Mouse (Mus musculus): ENCODE measurements around the gene Smyd5.
"Not testable (repeated sequence)": the region's sequence is repeated elsewhere in the genome, so short reads cannot be mapped to it uniquely, and the experiment has no call there.

The Smyd5 gene

DNA sequence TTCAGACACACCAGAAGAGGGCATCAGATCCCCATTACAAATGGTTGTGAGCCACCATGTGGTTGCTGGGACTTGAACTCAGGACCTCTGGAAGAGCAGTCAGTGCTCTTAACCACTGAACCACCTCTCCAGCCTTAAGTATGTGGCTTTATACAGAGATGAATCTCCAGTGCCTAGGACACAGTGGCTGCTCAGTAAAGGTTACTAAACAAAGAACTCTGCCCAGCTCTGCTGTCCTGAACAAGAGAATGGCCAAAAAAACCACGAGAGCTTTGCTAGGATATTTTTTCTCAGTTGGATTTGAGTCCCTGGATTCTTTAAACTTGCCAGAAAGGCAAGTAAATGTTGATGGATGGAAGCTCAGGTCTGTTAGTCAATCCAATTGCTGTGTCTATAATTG is 18.4 kb downstream of the Smyd5 start:
- DNase-seq = not testable (repeated sequence)

- DNase-seq = peak; percentile 99
These were observed 19.2 kb downstream of the Smyd5 start, which contains the start of gene Cct7 for GRCm38 (mm10) chr6:85450697-85451663. TSS of gene Cct7 (plus strand) at chr6:85451514.

DNA sequence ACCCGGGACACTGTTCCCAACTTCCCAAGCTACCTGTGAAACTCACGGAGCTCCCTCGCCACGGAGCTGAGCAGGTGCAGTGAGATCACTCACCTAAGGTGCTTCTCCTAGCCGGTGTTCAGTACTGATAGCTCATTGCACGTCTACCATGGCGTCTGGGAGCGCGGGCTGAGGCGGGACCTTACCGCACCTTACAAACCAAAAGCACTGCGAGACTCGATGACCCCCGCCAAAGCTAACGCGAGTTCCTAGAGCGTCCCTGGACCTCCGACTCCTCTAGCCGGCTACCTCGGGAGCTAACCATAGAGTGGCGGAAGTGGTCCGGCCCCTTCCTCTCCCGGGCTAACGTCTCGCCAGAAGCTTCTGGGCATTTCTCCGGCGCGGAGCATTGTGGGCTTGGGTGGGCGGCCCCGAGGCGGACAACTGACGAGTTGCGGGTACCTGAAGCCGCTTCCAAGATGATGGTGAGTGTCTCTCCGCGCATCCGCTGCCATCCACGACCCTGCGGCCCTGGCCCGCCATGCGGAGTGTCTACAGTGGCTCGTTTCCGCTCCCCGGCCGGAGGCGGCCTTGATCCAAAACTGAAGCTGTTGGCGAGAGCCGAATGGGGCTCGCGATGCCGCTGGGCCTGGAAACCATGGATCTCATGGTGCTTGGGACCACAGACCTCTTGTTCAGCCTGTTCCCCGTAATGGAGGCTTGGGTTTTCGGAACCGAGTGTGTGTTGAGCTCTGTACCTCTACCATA is 20.0 kb downstream of the Smyd5 start, which contains the start of gene Pradc1:
Gene Pradc1 (minus strand): TSS at position 307 of the 747 bp plus-strand sequence.
- peak; percentile 97 for DNase-seq

GRCm38 (mm10) chr6:85452411-85452665 is 20.5 kb downstream of the Smyd5 start:
- no peak for DNase-seq

GRCm38 (mm10) chr6:85452816-85453215 is 21.0 kb downstream of the Smyd5 start:
- DNase-seq = no peak

DNA sequence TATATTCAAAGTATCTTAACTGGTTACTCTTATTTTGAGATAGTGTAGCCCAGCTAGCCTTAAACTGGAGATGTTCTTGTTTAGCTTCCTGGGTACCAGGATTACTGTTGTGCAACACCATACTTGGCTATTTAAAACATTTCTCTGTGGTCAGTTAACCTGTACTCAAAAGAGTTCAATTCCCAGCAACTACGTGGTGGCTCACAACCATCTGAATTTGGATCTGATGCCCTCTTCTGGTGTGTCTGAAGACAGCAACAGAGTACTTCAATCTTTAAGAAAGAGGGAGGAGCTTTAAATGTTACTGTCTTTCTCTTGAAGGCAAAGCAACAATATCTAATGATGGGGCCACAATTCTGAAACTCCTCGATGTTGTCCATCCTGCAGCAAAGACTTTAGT is 27.8 kb downstream of the Smyd5 start:
- no peak for DNase-seq

GRCm38 (mm10) chr6:85465381-85465780 is 33.6 kb downstream of the Smyd5 start:
- DNase-seq = no peak

DNA sequence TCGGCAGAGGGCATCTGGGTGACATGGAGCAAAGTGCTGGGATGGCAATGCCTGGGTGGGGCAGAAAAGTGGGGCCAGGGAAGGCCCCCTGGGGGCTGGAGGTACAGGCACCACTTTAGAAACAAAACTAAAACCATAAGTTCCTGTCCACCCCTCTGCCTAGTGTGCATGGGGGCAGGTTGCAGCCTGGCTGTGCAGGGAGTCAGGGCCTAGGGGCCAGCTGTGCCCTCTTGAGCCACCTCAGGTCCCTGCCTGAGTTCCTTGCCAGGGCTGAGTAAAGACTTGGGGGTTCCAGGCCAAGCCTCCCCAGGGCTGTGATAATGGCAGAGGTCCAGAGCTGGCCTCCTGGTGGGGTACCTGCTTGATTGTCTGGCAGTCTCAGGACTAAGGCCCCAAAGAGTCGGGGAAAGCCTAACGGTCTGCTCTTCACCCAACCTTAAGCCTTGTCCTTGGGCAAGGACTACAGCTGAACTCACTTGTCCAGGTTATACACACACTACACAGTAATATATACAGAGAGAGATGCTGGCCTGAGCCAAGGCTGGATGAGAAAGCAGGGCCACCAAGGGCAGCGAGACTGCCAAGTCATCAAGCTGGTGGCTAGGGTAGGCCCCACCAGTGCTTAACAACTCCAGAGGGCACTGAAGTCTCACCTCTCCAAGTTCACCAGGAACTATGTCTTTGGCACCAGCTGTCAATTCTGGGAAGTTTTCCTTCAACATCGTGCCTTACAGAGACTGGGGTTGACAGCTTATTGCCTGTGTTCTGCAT is 38.1 kb downstream of the Smyd5 start:
- no peak for DNase-seq

GRCm38 (mm10) chr6:85471962-85472361 is 40.2 kb downstream of the Smyd5 start:
- DNase-seq = no peak

DNA sequence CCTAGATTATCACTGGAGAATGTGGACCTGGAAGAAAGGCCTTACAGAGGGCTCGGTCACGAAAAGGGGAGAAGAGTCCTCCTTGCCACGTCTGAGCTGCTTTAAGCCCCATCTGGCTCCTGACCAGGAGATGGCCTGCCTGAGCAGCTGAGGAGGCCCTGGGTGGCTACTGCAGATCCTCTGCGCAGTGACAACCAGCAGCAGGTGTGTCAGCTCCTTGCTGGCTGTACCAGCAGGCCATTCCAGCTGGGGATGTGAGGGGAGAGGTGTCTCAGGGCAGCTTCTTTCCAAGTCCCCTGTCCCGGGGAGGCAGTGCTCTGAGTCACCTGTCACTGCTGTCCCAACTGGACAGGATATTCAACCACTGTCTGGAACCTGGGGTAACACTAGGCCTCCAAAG is 40.8 kb downstream of the Smyd5 start:
- DNase-seq = no peak

DNA sequence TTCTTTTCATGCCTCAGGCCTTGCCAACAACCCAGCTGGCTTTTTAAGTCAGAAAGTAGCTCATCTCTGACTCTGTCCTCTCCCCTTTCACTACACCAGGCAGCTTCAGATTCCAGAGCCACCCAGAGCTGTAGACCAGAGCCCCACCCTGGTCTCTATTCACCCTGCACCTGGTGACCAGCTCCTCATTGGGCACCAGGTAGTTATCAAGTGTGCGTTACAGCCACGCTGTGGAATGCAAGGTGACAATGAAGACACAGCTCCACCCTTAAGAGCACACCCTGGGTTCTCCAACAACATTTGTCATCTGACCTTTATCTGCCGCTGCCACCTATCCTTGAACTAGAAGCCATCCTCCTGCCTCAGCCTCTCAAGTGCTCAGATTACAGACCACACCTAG is 43.8 kb downstream of the Smyd5 start:
- no peak for DNase-seq

DNA sequence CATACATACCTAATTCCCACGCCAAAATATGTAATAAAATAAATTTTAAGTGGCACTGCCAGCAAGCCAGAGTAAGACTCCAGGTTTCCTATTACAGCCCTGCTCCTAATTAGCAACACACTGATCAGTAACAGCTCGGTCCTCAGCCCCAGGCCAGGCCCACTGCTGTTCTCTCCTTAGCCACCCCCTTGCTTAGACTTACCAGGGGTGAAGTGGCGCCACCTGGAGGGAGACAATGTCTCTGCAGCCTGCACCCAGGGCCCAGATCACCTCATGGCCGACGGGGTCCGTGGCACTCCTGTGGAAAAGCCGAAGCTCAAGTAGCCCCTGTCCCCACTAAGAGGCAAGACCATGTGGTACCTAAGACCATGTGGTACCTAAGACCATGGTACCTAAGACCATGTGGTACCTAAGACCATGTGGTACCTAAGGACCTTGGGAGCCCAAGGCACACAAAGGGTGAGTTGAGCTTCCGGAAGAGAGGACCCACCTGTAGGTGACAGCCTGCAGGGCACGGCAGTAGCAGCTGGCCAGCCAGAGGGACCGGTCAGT is 45.7 kb downstream of the Smyd5 start:
- DNase-seq = peak; percentile 32

- DNase-seq = no peak
These were observed 46.6 kb downstream of the Smyd5 start for GRCm38 (mm10) chr6:85478416-85478815.

DNA sequence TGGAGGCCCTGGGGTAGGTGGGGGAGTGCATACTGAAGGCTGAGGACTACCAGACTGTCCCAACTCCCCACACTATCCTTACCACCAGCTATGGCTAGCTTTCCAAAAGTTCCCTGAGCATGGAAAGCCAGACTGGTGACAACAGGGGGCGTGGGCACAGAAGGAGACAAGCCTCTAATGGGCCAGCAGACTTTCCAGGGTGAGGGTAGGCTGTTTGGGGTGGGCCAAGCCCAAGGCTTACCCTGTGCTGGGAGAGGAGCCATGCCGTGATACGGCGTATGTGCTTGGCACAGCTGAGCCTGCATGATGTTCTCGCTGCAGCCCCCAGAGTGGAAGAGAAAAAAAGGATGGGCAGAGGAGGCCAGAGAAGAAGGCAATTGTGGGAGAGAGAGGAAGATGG is 48.2 kb downstream of the Smyd5 start:
- no peak for DNase-seq

- DNase-seq = no peak
These were observed 48.9 kb downstream of the Smyd5 start for GRCm38 (mm10) chr6:85480685-85481084.

DNA sequence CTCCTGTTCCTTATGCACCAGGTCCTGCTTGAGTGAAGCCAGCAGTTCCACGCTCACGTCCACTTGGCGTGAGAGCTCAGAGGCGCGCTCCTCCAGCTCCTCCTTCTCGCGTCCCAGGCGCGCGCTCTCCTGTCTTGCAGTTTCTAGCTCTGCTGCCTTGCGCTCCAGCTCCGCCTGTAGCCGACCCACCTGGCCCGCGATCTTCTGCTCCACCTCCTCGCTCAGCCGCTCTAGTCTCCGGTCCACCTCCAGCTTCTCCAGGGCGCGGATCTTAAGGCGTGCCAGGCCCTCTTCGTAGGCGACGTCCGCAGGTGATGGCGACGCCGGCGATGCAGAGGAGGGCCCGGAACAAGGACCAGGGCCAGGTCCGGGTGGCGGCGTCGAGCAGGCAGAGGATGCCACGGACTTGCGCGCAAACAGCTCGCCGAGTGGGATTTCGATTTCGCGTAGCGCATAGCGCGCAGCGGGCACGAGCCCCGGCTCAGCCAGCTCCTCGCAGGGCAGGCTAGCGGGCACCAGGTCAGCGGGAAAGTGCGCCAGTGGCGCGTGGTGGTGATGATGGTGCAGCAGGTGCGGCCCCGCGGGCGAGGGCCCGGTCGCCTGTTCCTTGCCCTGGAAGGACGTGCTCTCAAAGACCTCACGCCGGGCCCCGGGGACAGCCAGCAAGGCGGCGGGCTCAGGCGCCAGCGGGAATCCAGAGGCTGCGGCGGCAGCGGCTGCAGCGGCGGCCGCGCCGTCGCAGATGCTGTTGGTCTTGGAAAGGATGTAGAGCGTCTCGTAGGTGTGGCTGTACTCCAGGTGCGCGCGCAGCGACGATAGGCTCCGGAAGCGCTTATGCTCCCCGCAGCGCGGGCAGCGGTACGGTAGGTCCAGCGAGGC is 52.3 kb downstream of the Smyd5 start:
- no peak for DNase-seq

- no peak for DNase-seq
These were observed 53.9 kb downstream of the Smyd5 start for GRCm38 (mm10) chr6:85485738-85486137.

GRCm38 (mm10) chr6:85488510-85488909 is 56.7 kb downstream of the Smyd5 start:
- no peak for DNase-seq

- DNase-seq = no peak
These were observed 57.9 kb downstream of the Smyd5 start for GRCm38 (mm10) chr6:85489717-85490116.

- no peak for DNase-seq
These were observed 58.5 kb downstream of the Smyd5 start for GRCm38 (mm10) chr6:85490252-85490651.

- DNase-seq = no peak
These were observed 59.8 kb downstream of the Smyd5 start for GRCm38 (mm10) chr6:85491606-85492005.

All from lung, postnatal 14 days (tissue).